Mouse (Mus musculus) embryonic stem cell, embryonic (primary cell): ENCODE results near the gene 4933405L10Rik.

Experiments used
- CTCF ChIA-PET, 4 experiments: fragments of 300-600 bp in 2 of 4; fragments of 350-600 bp in 2 of 4; sonication (Branson Sonifier 250); formaldehyde crosslinking; loops; one replicate each; lab custom pipeline; 2022; ENCODE audit warnings: inconsistent platforms in 2 of 4; lab: Charles Lee
- POLR2A ChIA-PET, 4 experiments: fragments of 300-600 bp in 2 of 4; fragments of 350-600 bp in 2 of 4; sonication (Branson Sonifier 250); formaldehyde crosslinking; loops; one replicate each; lab custom pipeline; 2022; ENCODE audit warnings: antibody characterized with exemption in 4 of 4, inconsistent platforms in 1 of 4; lab: Charles Lee

Gene 4933405L10Rik

GRCm38 (mm10) chr8:105758277-105759108, 51.0 kb downstream of the 4933405L10Rik start, which contains the start of gene Gfod2:
Gene Gfod2, minus strand, starts transcription at chr8:105758664.
- ChIA-PET POLR2A (interaction anchor here (0.6 to 1.9 kb wide), 36 partner anchors 9 to 421 kb away, joined by 3 to 12 read pairs (median 4); partner anchors contain the start of genes Acd (in 2 of the 4), Nutf2 (in 2 of the 4), Pard6a (in 2 of the 4) and Pskh1 (in 2 of the 4)), CTCF (interaction anchor here (0.6 to 1.8 kb wide), 10 partner anchors 12 to 504 kb away, joined by 3 to 22 read pairs (median 5); no protein-coding TSS in a partner anchor)
